Mouse (Mus musculus): ENCODE data around the gene Tmem156. TPM values are rescaled to one million over a fixed set of nuclear protein-coding genes. Genes with fewer than 3 reads are reported as not detected.
A peak's percentile ranks its signal among the peaks of the same experiment; 100 is the strongest.

Gene Tmem156
- total and polyA plus RNA-seq, 2 experiments from 2014 or later = 0.15 to 0.19 TPM

DNA sequence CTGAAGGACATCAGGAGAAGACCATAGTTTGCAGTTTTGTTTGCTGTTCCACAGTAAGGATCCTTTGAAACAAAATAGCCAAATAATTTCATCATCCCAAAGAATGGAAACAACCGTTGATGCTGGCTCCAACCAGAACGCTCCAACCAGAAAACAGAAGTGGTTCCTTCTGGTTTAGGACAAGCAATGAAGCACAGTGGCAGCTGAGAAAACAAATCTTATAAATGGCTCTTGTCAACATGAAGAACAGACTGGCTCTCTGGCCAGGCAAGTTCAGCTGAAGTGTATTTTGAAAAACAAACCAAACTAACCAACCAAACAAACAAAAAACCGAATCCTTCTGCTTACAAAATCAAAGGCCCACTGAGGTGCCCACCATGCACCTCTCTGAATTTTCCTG, 2.2 kb downstream of the Tmem156 start:
- H3K4me1 ChIP-seq (ENCODE audit: insufficient read depth) = no peaks in the 10 kb centered on the region
- DNase-seq = no peak
- TF ChIP-seq CTCF (IDR thresholded peaks at IDR 0.05; ENCODE audit: low read depth) = no peak
- no peak overlapping the region for H3K27ac ChIP-seq (ENCODE audit: low read depth, low read length)
- H3K9me3 ChIP-seq (ENCODE audit: low read length) = no peaks in the 10 kb centered on the region
- H3K9ac ChIP-seq = no peak overlapping the region
- no peak overlapping the region for H3K4me3 ChIP-seq (ENCODE audit: low read depth, low read length)
- H3K27me3 ChIP-seq (ENCODE audit: insufficient read depth, low read length) = no peaks in the 10 kb centered on the region
- no peak overlapping the region for H3K4me2 ChIP-seq (ENCODE audit: low read depth)
- no peak for ATAC-seq
- H3K36me3 ChIP-seq (ENCODE audit: insufficient read depth) = no peaks in the 10 kb centered on the region
- 76% methylated on average over 3 of the region's 3 CpGs for WGBS

DNA sequence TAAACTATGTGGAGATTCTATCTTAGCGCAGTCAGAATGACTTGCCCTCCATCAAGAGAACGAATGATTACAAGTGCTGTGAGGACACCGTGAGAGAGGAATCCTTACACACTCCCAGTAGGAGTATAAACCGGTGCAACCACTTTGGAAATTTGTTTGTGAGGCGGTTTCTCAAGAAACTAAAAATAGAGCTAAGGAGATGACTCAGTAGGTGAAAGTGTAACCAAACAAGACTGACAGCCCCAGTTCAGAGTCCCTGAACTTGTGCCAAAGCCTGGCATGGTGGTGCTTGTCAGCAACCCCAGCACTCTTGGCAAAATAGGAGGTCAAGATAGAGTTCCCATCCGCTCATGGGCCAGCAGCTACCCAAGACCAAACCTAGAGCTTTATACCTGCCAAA, 5.4 kb downstream of the Tmem156 start:
- ATAC-seq = no peak
- no peak overlapping the region for H3K4me2 ChIP-seq (ENCODE audit: low read depth)
- DNase-seq = no peak
- no peaks in the 10 kb centered on the region for H3K4me1 ChIP-seq (ENCODE audit: insufficient read depth)
- TF ChIP-seq CTCF (IDR thresholded peaks at IDR 0.05; ENCODE audit: low read depth) = no peak
- no peak overlapping the region for H3K4me3 ChIP-seq (ENCODE audit: low read depth, low read length)
- 85% methylated on average over 6 of the region's 6 CpGs for WGBS
- no peaks in the 10 kb centered on the region for H3K36me3 ChIP-seq (ENCODE audit: insufficient read depth)
- no peaks in the 10 kb centered on the region for H3K27me3 ChIP-seq (ENCODE audit: insufficient read depth, low read length)
- H3K9me3 ChIP-seq (ENCODE audit: low read length) = no peaks in the 10 kb centered on the region
- no peak overlapping the region for H3K27ac ChIP-seq (ENCODE audit: low read depth, low read length)
- H3K9ac ChIP-seq = no peak overlapping the region

DNA sequence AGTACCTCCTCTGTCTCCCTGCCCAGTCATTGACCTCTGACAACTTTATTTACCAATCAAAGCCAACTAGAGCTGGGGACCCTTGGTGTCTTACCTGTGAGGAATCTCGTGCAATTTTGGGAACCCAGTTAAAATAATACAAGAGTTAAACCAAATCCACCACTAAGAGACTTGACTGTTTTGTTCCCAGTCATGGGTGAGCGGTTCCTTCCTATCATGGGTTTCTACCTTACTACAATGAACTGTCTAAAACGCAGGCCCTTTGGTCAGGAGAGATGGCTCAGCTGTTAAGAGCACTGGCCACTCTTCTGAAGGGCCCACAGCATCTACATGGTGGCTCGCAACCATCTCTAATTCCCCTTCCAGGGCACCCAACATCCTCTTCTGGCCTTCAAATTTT, 10.1 kb downstream of the Tmem156 start:
- H3K4me1 ChIP-seq (ENCODE audit: insufficient read depth) = 0 out of 2 replicates have a peak, but pooled peaks cover 3% of the 10 kb centered on the region
- no peaks in the 10 kb centered on the region for H3K27me3 ChIP-seq (ENCODE audit: insufficient read depth, low read length)
- DNase-seq (no peak), ATAC-seq (no peak)
- H3K4me2 ChIP-seq (ENCODE audit: low read depth) = no peak overlapping the region
- no peak overlapping the region for H3K9ac ChIP-seq
- no peaks in the 10 kb centered on the region for H3K9me3 ChIP-seq (ENCODE audit: low read length)
- 83% methylated on average over 4 of the region's 4 CpGs for WGBS
- H3K27ac ChIP-seq (ENCODE audit: low read depth, low read length) = no peak overlapping the region
- TF ChIP-seq CTCF (IDR thresholded peaks at IDR 0.05; ENCODE audit: low read depth) = no peak
- no peaks in the 10 kb centered on the region for H3K36me3 ChIP-seq (ENCODE audit: insufficient read depth)
- no peak overlapping the region for H3K4me3 ChIP-seq (ENCODE audit: low read depth, low read length)

DNA sequence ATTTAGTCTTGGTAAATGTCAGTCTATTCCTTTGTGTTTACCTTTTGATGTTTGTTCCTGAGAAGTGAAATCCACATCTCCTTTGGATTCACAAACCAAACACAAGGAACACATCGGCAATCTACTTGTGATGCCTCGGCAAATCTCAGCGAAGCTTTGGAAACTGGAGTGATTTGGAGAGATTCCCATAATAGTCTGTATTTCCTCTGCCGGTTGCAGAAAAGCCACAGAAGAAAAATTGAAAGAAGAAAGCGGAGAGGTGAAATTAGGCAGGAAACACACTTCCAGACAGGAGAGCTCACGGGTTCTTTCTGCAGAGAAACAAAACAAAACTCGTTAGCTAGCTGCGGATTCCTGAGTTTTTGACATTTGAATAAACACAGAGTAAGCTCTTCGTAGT, 12.1 kb downstream of the Tmem156 start:
- H3K27me3 ChIP-seq (ENCODE audit: insufficient read depth, low read length) = no peaks in the 10 kb centered on the region
- H3K27ac ChIP-seq (ENCODE audit: low read depth, low read length) = no peak overlapping the region; the same call in 1 of the 2 replicates
- H3K9ac ChIP-seq = peak overlapping the region; percentile 37
- peak; percentile 36; the same call in 1 of the 2 replicates for ATAC-seq
- H3K9me3 ChIP-seq (ENCODE audit: low read length) = no peaks in the 10 kb centered on the region
- H3K4me1 ChIP-seq (ENCODE audit: insufficient read depth) = 0 out of 2 replicates have a peak, but pooled peaks cover 3% of the 10 kb centered on the region
- H3K4me2 ChIP-seq (ENCODE audit: low read depth) = peak overlapping the region; percentile 34
- peak; percentile 65 for DNase-seq
- peak overlapping the region; percentile 32 for H3K4me3 ChIP-seq (ENCODE audit: low read depth, low read length)
- H3K36me3 ChIP-seq (ENCODE audit: insufficient read depth) = no peaks in the 10 kb centered on the region
- TF ChIP-seq CTCF (IDR thresholded peaks at IDR 0.05; ENCODE audit: low read depth) = no peak
- WGBS = 28% methylated on average over 9 of the region's 9 CpGs

DNA sequence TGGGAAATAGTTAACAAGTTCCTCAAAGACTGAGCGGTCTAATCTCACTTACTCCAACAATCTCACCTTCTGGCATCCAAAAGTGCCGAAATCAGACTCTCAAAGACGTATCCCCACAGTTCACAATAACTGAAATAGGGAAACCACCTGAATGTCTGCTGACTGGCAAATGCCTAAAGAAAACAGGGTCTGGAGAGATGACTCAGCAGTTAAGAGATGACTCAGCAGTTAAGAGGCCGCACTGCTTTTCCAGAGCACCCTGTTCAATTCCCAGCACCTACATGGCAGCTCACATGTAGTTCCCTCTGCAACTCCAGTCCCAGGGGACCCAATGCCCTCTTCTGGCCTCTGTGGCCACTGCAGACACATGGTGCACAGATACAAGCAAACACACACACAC, 13.9 kb downstream of the Tmem156 start:
- whole genome bisulfite sequencing = 98% methylated on average over 4 of the region's 4 CpGs
- Histone ChIP-seq H3K4me2 (ENCODE audit: low read depth) (no peak overlapping the region), H3K4me3 (ENCODE audit: low read depth, low read length) (no peak overlapping the region), H3K4me1 (ENCODE audit: insufficient read depth) (0 out of 2 replicates have a peak, but pooled peaks cover 3% of the 10 kb centered on the region), H3K9ac (no peak overlapping the region), H3K36me3 (ENCODE audit: insufficient read depth) (no peaks in the 10 kb centered on the region), H3K27ac (ENCODE audit: low read depth, low read length) (no peak overlapping the region), H3K9me3 (ENCODE audit: low read length) (no peaks in the 10 kb centered on the region), H3K27me3 (ENCODE audit: insufficient read depth, low read length) (no peaks in the 10 kb centered on the region)
- no peak for TF ChIP-seq CTCF (IDR thresholded peaks at IDR 0.05; ENCODE audit: low read depth)
- ATAC-seq (no peak), DNase-seq (no peak)

DNA sequence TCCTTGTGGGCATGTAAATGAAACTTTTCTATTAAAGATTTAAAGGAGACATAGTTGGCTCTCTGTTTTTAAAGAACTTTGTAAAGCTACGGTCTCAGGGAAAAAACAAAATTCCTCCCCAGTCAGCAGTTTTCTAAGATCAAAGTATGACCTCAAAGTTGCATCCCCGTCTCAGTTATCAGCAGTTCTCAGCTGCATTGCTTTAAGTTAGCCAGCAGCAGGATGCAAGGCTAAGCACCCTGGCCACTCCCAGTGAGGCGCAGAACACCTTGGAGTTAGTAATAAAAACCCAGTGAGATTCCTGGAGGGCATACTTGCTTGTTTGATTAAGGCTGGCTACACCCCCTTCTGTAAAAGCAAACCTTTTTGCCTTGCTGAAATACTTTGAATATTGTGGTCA, 15.2 kb downstream of the Tmem156 start:
- no peak overlapping the region for H3K27ac ChIP-seq (ENCODE audit: low read depth, low read length)
- 66% methylated on average over 3 of the region's 3 CpGs for WGBS
- ATAC-seq = no peak
- H3K4me1 ChIP-seq (ENCODE audit: insufficient read depth) = 0 out of 2 replicates have a peak, but pooled peaks cover 3% of the 10 kb centered on the region
- H3K36me3 ChIP-seq (ENCODE audit: insufficient read depth) = no peaks in the 10 kb centered on the region
- no peak for TF ChIP-seq CTCF (IDR thresholded peaks at IDR 0.05; ENCODE audit: low read depth)
- H3K4me3 ChIP-seq (ENCODE audit: low read depth, low read length) = no peak overlapping the region
- DNase-seq = no peak
- no peak overlapping the region for H3K9ac ChIP-seq
- no peak overlapping the region for H3K4me2 ChIP-seq (ENCODE audit: low read depth)
- no peaks in the 10 kb centered on the region for H3K9me3 ChIP-seq (ENCODE audit: low read length)
- no peaks in the 10 kb centered on the region for H3K27me3 ChIP-seq (ENCODE audit: insufficient read depth, low read length)

DNA sequence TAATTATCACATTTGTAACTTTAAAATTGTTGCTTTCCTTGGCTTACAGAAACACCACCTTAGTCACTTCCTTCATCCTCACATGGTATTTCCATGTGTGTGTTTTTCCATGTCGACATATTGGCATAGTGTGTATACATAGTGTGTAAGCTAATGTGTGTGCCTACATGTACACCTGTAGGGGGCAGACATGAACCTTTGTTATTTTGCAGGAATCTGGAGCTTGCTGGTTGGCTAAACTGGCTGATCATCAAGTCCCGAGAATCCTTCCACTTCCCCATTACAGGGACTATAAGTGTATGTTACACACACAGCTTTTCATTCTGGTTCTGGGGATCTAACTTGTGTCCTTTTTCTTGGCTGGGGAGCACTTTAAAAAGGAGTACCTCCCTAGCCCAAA, 15.8 kb downstream of the Tmem156 start:
- DNase-seq (no peak), ATAC-seq (no peak)
- 72% methylated on average over 2 of the region's 2 CpGs for WGBS
- peak; percentile 26; the same call in 1 of the 2 replicates for TF ChIP-seq CTCF (IDR thresholded peaks at IDR 0.05; ENCODE audit: low read depth)
- no peak overlapping the region for H3K4me3 ChIP-seq (ENCODE audit: low read depth, low read length)
- H3K4me1 ChIP-seq (ENCODE audit: insufficient read depth) = 0 out of 2 replicates have a peak, but pooled peaks cover 3% of the 10 kb centered on the region
- H3K27me3 ChIP-seq (ENCODE audit: insufficient read depth, low read length) = no peaks in the 10 kb centered on the region
- no peak overlapping the region for H3K4me2 ChIP-seq (ENCODE audit: low read depth)
- H3K27ac ChIP-seq (ENCODE audit: low read depth, low read length) = no peak overlapping the region
- no peak overlapping the region for H3K9ac ChIP-seq
- H3K36me3 ChIP-seq (ENCODE audit: insufficient read depth) = no peaks in the 10 kb centered on the region
- H3K9me3 ChIP-seq (ENCODE audit: low read length) = no peaks in the 10 kb centered on the region
